Mouse (Mus musculus): Measurements from ENCODE around the gene Retreg3. TPM values are rescaled to one million over a fixed set of nuclear protein-coding genes. Genes with fewer than 3 reads are reported as not detected.

The Retreg3 gene
- polyA plus RNA-seq, 1 experiment from 2014 or later: 10.4 TPM

GRCm38 (mm10) chr11:101089931-101090330, 29.8 kb downstream of the Retreg3 start:
- Histone ChIP-seq H3K9me3 (ENCODE audit: control insufficient read depth, low read length) (no peaks in the 10 kb centered on the region), H3K4me3 (ENCODE audit: low read depth, low read length) (no peak overlapping the region), H3K4me1 (ENCODE audit: control insufficient read depth, insufficient read depth, low read length) (peaks cover 3% of the 10 kb centered on the region; the same call in 1 of the 2 replicates), H3K9ac (ENCODE audit: low read depth, low read length) (no peak overlapping the region), H3K36me3 (ENCODE audit: control insufficient read depth, insufficient read depth, low read length) (peaks cover 65% of the 10 kb centered on the region), H3K27me3 (replicated peaks; ENCODE audit: control insufficient read depth, insufficient read depth, low read length) (no peaks in the 10 kb centered on the region), H3K27ac (replicated peaks; ENCODE audit: low read depth, low read length) (no peak overlapping the region), H3K4me2 (ENCODE audit: low read depth, low read length) (no peak overlapping the region)
- DNase-seq (ENCODE audit: low spot score) (no peak), ATAC-seq (ENCODE audit: low read depth) (no peak)
- 82% methylated on average over 1 of the region's 1 CpGs for whole genome bisulfite sequencing

- 15% methylated on average over 4 of the region's 8 CpGs for WGBS
- DNase-seq (ENCODE audit: low spot score) (no peak), ATAC-seq (ENCODE audit: low read depth) (no peak)
- Histone ChIP-seq H3K36me3 (ENCODE audit: control insufficient read depth, insufficient read depth, low read length) (peaks cover 53% of the 10 kb centered on the region), H3K4me3 (ENCODE audit: low read depth, low read length) (peak overlapping the region; percentile 66), H3K9ac (ENCODE audit: low read depth, low read length) (peak overlapping the region; percentile 82), H3K4me2 (ENCODE audit: low read depth, low read length) (peak overlapping the region; percentile 86), H3K27ac (replicated peaks; ENCODE audit: low read depth, low read length) (peak overlapping the region; percentile 61), H3K9me3 (ENCODE audit: control insufficient read depth, low read length) (no peaks in the 10 kb centered on the region), H3K27me3 (replicated peaks; ENCODE audit: control insufficient read depth, insufficient read depth, low read length) (no peaks in the 10 kb centered on the region), H3K4me1 (ENCODE audit: control insufficient read depth, insufficient read depth, low read length) (peaks cover 10% of the 10 kb centered on the region)
Observed at GRCm38 (mm10) chr11:101087682-101088055, 32.0 kb downstream of the Retreg3 start.

- under 1% methylated on average over 37 of the region's 52 CpGs for WGBS
- Histone ChIP-seq H3K4me3 (ENCODE audit: low read depth, low read length) (peak within 1 kb of the TSS; percentile 66), H3K9me3 (ENCODE audit: control insufficient read depth, low read length) (no peaks in the 10 kb centered on the region), H3K4me2 (ENCODE audit: low read depth, low read length) (peak within 1 kb of the TSS; percentile 86), H3K27ac (replicated peaks; ENCODE audit: low read depth, low read length) (peak within 1 kb of the TSS; percentile 78), H3K4me1 (ENCODE audit: control insufficient read depth, insufficient read depth, low read length) (peaks cover 10% of the 10 kb centered on the region), H3K36me3 (ENCODE audit: control insufficient read depth, insufficient read depth, low read length) (peaks cover 47% of the 10 kb centered on the region), H3K27me3 (replicated peaks; ENCODE audit: control insufficient read depth, insufficient read depth, low read length) (no peaks in the 10 kb centered on the region), H3K9ac (ENCODE audit: low read depth, low read length) (peak within 1 kb of the TSS; percentile 82)
- DNase-seq (ENCODE audit: low spot score) (peak; percentile 97), ATAC-seq (ENCODE audit: low read depth) (peak; percentile 90)
Observed at GRCm38 (mm10) chr11:101086756-101087681, 32.7 kb downstream of the Retreg3 start, which contains the start of gene Mlx. Gene Mlx (plus strand): TSS chr11:101087277.

GRCm38 (mm10) chr11:101086323-101086674, 33.4 kb downstream of the Retreg3 start:
- Histone ChIP-seq H3K4me3 (ENCODE audit: low read depth, low read length) (0 out of 2 replicates have a peak overlapping the region, but pooled peaks have one; percentile 66), H3K4me2 (ENCODE audit: low read depth, low read length) (peak overlapping the region; percentile 86; the same call in 1 of the 2 replicates), H3K36me3 (ENCODE audit: control insufficient read depth, insufficient read depth, low read length) (peaks cover 40% of the 10 kb centered on the region), H3K27me3 (replicated peaks; ENCODE audit: control insufficient read depth, insufficient read depth, low read length) (peaks cover 4% of the 10 kb centered on the region), H3K27ac (replicated peaks; ENCODE audit: low read depth, low read length) (peak overlapping the region; percentile 78), H3K9me3 (ENCODE audit: control insufficient read depth, low read length) (no peaks in the 10 kb centered on the region), H3K4me1 (ENCODE audit: control insufficient read depth, insufficient read depth, low read length) (peaks cover 10% of the 10 kb centered on the region), H3K9ac (ENCODE audit: low read depth, low read length) (peak overlapping the region; percentile 82; the same call in 1 of the 2 replicates)
- WGBS: 77% methylated on average over 6 of the region's 6 CpGs
- ATAC-seq (ENCODE audit: low read depth): no peak
- DNase-seq (ENCODE audit: low spot score): no peak

GRCm38 (mm10) chr11:101085617-101086322, 33.9 kb downstream of the Retreg3 start:
- no peak for ATAC-seq (ENCODE audit: low read depth)
- peaks cover 34% of the 10 kb centered on the region for H3K36me3 ChIP-seq (ENCODE audit: control insufficient read depth, insufficient read depth, low read length)
- H3K9ac ChIP-seq (ENCODE audit: low read depth, low read length): peak overlapping the region; percentile 82; the same call in 1 of the 2 replicates
- peaks cover 9% of the 10 kb centered on the region for H3K27me3 ChIP-seq (replicated peaks; ENCODE audit: control insufficient read depth, insufficient read depth, low read length)
- 92% methylated on average over 18 of the region's 18 CpGs for WGBS
- 0 out of 2 replicates have a peak overlapping the region, but pooled peaks have one; percentile 78 for H3K27ac ChIP-seq (replicated peaks; ENCODE audit: low read depth, low read length)
- DNase-seq (ENCODE audit: low spot score): no peak
- no peak overlapping the region for H3K4me2 ChIP-seq (ENCODE audit: low read depth, low read length)
- H3K4me1 ChIP-seq (ENCODE audit: control insufficient read depth, insufficient read depth, low read length): peaks cover 10% of the 10 kb centered on the region
- no peak overlapping the region for H3K4me3 ChIP-seq (ENCODE audit: low read depth, low read length)
- H3K9me3 ChIP-seq (ENCODE audit: control insufficient read depth, low read length): no peaks in the 10 kb centered on the region

GRCm38 (mm10) chr11:101084811-101085210, 34.9 kb downstream of the Retreg3 start:
- ATAC-seq (ENCODE audit: low read depth) (no peak), DNase-seq (ENCODE audit: low spot score) (no peak)
- no peak overlapping the region for H3K4me3 ChIP-seq (ENCODE audit: low read depth, low read length)
- H3K36me3 ChIP-seq (ENCODE audit: control insufficient read depth, insufficient read depth, low read length): peaks cover 25% of the 10 kb centered on the region
- no peak overlapping the region for H3K4me2 ChIP-seq (ENCODE audit: low read depth, low read length)
- whole genome bisulfite sequencing: 91% methylated on average over 12 of the region's 12 CpGs
- no peaks in the 10 kb centered on the region for H3K9me3 ChIP-seq (ENCODE audit: control insufficient read depth, low read length)
- peaks cover 10% of the 10 kb centered on the region for H3K4me1 ChIP-seq (ENCODE audit: control insufficient read depth, insufficient read depth, low read length)
- H3K27me3 ChIP-seq (replicated peaks; ENCODE audit: control insufficient read depth, insufficient read depth, low read length): peaks cover 19% of the 10 kb centered on the region
- no peak overlapping the region for H3K9ac ChIP-seq (ENCODE audit: low read depth, low read length)
- H3K27ac ChIP-seq (replicated peaks; ENCODE audit: low read depth, low read length): no peak overlapping the region

- ATAC-seq (ENCODE audit: low read depth) (no peak), DNase-seq (ENCODE audit: low spot score) (no peak)
- no peak overlapping the region for H3K9ac ChIP-seq (ENCODE audit: low read depth, low read length)
- H3K4me3 ChIP-seq (ENCODE audit: low read depth, low read length): no peak overlapping the region
- no peak overlapping the region for H3K27ac ChIP-seq (replicated peaks; ENCODE audit: low read depth, low read length)
- no peaks in the 10 kb centered on the region for H3K9me3 ChIP-seq (ENCODE audit: control insufficient read depth, low read length)
- 86% methylated on average over 14 of the region's 14 CpGs for WGBS
- H3K4me1 ChIP-seq (ENCODE audit: control insufficient read depth, insufficient read depth, low read length): peaks cover 10% of the 10 kb centered on the region
- H3K4me2 ChIP-seq (ENCODE audit: low read depth, low read length): no peak overlapping the region
- peaks cover 19% of the 10 kb centered on the region for H3K36me3 ChIP-seq (ENCODE audit: control insufficient read depth, insufficient read depth, low read length)
- peaks cover 25% of the 10 kb centered on the region for H3K27me3 ChIP-seq (replicated peaks; ENCODE audit: control insufficient read depth, insufficient read depth, low read length)
Observed at GRCm38 (mm10) chr11:101084246-101084645, 35.4 kb downstream of the Retreg3 start.

- Histone ChIP-seq H3K36me3 (ENCODE audit: control insufficient read depth, insufficient read depth, low read length) (peaks cover 10% of the 10 kb centered on the region; the same call in 1 of the 2 replicates), H3K4me3 (ENCODE audit: low read depth, low read length) (peak overlapping the region; percentile 88), H3K4me1 (ENCODE audit: control insufficient read depth, insufficient read depth, low read length) (peaks cover 10% of the 10 kb centered on the region), H3K27me3 (replicated peaks; ENCODE audit: control insufficient read depth, insufficient read depth, low read length) (peaks cover 35% of the 10 kb centered on the region), H3K4me2 (ENCODE audit: low read depth, low read length) (peak overlapping the region; percentile 95), H3K9ac (ENCODE audit: low read depth, low read length) (peak overlapping the region; percentile 90), H3K9me3 (ENCODE audit: control insufficient read depth, low read length) (no peaks in the 10 kb centered on the region), H3K27ac (replicated peaks; ENCODE audit: low read depth, low read length) (peak overlapping the region; percentile 91)
- 30% methylated on average over 19 of the region's 19 CpGs for WGBS
- DNase-seq (ENCODE audit: low spot score) (no peak), ATAC-seq (ENCODE audit: low read depth) (no peak)
Observed at GRCm38 (mm10) chr11:101083083-101083697, 36.5 kb downstream of the Retreg3 start.
